Mouse (Mus musculus): ENCODE data around the gene Smim24.

- no peak for TF ChIP-seq POLR2A (IDR thresholded peaks at IDR 0.05; ENCODE audit: insufficient read depth, low read depth, low read length)
- no peak for TF ChIP-seq CTCF (IDR thresholded peaks at IDR 0.05; ENCODE audit: insufficient read depth, low read depth, low read length)
Measured at GRCm38 (mm10) chr10:81424246-81425051, 31.6 kb downstream of the Smim24 start.
